Mouse (Mus musculus) kidney, embryonic 15.5 days (tissue): Measurements from ENCODE around the gene Pacsin2. TPM values are rescaled to one million over a fixed set of nuclear protein-coding genes. Genes with fewer than 3 reads are reported as not detected.
A peak's percentile ranks its signal among the peaks of the same experiment; 100 is the strongest.

Source experiments
- ATAC-seq: fragments of 200-750 bp; cut with Nextera tagmentation; replicated peaks from 2 replicates; pipeline ENCODE4 v1.8.0; 2017; ENCODE audit warnings: moderate TSS enrichment; ENCODE audit not compliant: low FRiP score
- H3K27ac ChIP-seq: fragments of 300-500 bp; sonication (generic); 2 replicates; pipeline ENCODE4 v1.5.1; 2015; ENCODE audit warnings: mild to moderate bottlenecking, inconsistent platforms
- H3K27me3 ChIP-seq: fragments of 300-500 bp; sonication (generic); 2 replicates; pipeline ENCODE4 v1.6.1; 2015; ENCODE audit warnings: inconsistent platforms
- H3K36me3 ChIP-seq: fragments of 300-500 bp; sonication (generic); 2 replicates; pipeline ENCODE4 v1.6.1; 2015; ENCODE audit warnings: inconsistent platforms
- H3K4me1 ChIP-seq: fragments of 300-500 bp; sonication (generic); 2 replicates; pipeline ENCODE4 v1.6.1; 2015; ENCODE audit warnings: inconsistent platforms
- H3K4me2 ChIP-seq: fragments of 300-500 bp; sonication (generic); 2 replicates; pipeline ENCODE4 v1.6.1; 2015; ENCODE audit warnings: moderate library complexity, mild to moderate bottlenecking, inconsistent platforms
- H3K4me3 ChIP-seq: fragments of 300-500 bp; sonication (generic); replicated peaks from 2 replicates; pipeline ENCODE4 v1.5.1; 2015; ENCODE audit warnings: mild to moderate bottlenecking, inconsistent platforms
- H3K9ac ChIP-seq: fragments of 300-500 bp; sonication (generic); 2 replicates; pipeline ENCODE4 v1.6.1; 2015; ENCODE audit warnings: mild to moderate bottlenecking, inconsistent platforms
- H3K9me3 ChIP-seq: fragments of 300-500 bp; sonication (generic); replicated peaks from 2 replicates; pipeline ENCODE4 v1.6.1; 2016; ENCODE audit warnings: inconsistent platforms
- WGBS: fragments of 180-500 bp; shearing (Covaris S2); methylation state at CpG from one replicate; pipeline ENCODE4 v1.1.7; 2015; ENCODE audit warnings: mixed read lengths; 5-methylcytosine and 5-hydroxymethylcytosine counted together
- polyA plus RNA-seq: library from polyadenylated mRNA; unstranded; fragments of >200 nt; fragmentation: Nextera tagmentation; extraction: Ambion mirVana; gene quantifications from 2 replicates; pipeline ENCODE4 v1.2.1, GENCODE M21; 2015

Gene Pacsin2
- polyA plus RNA-seq, 1 experiment from 2014 or later = 76.4 TPM

DNA sequence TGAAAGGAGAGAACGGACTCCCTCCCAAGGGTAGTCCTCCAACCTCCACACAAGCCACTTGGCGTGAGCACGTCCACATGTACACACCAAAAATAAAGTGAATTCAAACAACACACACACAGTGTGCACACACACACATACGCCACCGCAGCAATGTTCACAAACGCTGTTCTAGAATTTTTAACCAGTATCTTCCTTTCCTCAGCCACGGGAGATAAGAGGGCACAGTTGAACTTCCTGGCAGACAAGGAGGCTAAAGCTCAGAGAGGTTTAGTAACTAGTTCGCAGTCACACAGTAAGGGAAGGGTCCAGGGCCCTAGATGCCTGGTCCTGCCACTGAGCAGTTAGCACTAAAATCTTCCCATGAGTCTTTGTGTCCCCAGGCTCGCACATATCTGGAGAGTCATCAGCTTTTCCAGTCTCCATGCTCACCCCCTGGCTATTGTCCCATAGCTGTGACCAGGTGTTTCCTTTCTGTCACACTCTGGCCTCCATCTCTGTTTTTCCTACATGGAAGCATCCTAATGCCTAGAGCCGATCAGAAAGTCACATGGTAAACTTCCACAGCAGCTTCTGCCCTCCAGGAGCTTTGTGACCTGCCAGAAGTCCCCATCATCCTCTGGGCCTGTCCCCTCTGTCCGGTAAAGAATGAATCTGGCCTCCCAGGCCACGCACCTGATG, 12.3 kb upstream of the Pacsin2 start:
- 75% methylated on average over 12 of the region's 12 CpGs for WGBS
- H3K36me3 ChIP-seq = no peaks in the 10 kb centered on the region
- H3K27ac ChIP-seq = no peak overlapping the region
- 0 out of 2 replicates have a peak overlapping the region, but pooled peaks have one; percentile 14 for H3K9ac ChIP-seq
- H3K4me2 ChIP-seq = no peak overlapping the region
- H3K4me1 ChIP-seq = peaks cover 24% of the 10 kb centered on the region
- no peaks in the 10 kb centered on the region for H3K9me3 ChIP-seq
- no peaks in the 10 kb centered on the region for H3K27me3 ChIP-seq
- ATAC-seq = no peak
- H3K4me3 ChIP-seq = no peak overlapping the region

DNA sequence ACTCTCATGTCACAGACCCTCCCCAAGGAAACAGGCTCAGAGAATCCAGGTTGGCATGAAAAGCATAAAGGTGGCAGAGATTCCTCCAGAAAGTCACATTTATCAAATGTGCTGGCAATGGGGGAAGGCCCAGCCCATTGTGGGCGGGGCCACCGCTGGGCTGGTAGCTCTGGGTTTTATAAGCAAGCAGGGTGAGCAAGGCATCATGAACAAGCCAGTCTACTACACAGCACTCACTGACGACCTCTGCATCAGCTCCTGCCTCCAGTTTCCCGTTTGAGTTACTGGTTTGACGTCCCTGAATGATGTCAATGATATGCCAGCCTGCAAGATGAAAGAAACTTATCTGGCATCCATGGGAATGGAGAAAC, 10.0 kb upstream of the Pacsin2 start:
- no peak for ATAC-seq
- peak overlapping the region; percentile 38 for H3K27ac ChIP-seq
- peaks cover 32% of the 10 kb centered on the region for H3K4me1 ChIP-seq
- no peak overlapping the region for H3K4me3 ChIP-seq
- H3K36me3 ChIP-seq = no peaks in the 10 kb centered on the region
- no peak overlapping the region for H3K9ac ChIP-seq
- H3K27me3 ChIP-seq = no peaks in the 10 kb centered on the region
- WGBS = 22% methylated on average over 5 of the region's 5 CpGs
- no peak overlapping the region for H3K4me2 ChIP-seq
- H3K9me3 ChIP-seq = no peaks in the 10 kb centered on the region

DNA sequence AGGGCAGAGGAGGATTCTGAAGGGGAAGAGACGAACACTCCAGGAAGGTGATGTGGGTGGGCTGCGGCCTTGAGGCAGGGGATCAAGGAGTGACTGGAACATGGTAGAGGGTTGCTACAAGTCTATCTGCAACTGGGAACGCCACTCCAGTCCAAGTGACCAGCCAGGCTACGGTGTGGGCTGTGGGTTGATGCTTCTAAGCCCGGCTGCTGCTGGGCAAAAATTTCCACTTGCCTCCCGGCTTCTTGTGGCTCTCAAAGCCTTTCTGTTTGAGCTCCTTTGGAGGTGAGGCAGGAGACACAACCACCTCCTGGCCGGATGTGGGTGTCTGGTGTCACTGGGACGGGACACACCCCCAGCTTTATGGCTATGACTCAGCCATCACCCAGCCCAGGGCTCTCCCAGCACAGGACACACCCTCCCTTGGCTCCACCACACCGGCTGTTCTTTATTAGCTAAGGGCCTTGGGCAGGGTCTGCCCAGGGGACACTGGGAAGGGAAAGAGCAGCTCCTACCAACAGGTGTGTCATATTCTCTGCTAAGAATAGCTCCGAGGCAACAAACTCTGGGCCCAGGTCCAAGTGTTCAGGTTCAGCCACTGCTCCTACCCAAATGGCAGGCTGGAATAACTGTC, 9.5 kb upstream of the Pacsin2 start:
- no peak overlapping the region for H3K4me3 ChIP-seq
- no peaks in the 10 kb centered on the region for H3K36me3 ChIP-seq
- 39% methylated on average over 10 of the region's 10 CpGs for whole genome bisulfite sequencing
- no peak overlapping the region for H3K4me2 ChIP-seq
- no peak overlapping the region for H3K9ac ChIP-seq
- H3K27me3 ChIP-seq = no peaks in the 10 kb centered on the region
- peak; percentile 79 for ATAC-seq
- no peaks in the 10 kb centered on the region for H3K9me3 ChIP-seq
- peaks cover 30% of the 10 kb centered on the region for H3K4me1 ChIP-seq
- peak overlapping the region; percentile 38 for H3K27ac ChIP-seq

DNA sequence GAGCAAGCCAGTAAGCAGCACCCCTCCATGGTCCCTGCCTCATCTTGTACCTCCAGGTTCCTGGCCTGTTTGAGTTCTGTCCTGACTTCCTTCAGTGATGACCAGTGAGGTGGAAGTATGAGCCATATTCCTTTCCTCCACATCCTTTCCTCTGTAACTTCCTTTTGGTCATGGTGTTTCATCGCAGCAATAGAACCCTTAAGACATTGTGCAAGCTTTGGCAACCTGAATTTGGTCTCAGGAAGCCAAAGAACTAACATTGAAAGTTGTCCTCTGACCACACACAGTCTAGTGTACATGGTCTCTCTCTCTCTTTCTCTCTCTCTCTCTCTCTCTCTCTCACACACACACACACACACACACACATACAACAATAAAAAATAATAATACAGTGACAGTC, 8.8 kb upstream of the Pacsin2 start:
- H3K27me3 ChIP-seq = no peaks in the 10 kb centered on the region
- no peak for ATAC-seq
- H3K9me3 ChIP-seq = no peaks in the 10 kb centered on the region
- H3K4me1 ChIP-seq = peaks cover 25% of the 10 kb centered on the region
- 93% methylated on average over 1 of the region's 1 CpGs for WGBS
- H3K27ac ChIP-seq = no peak overlapping the region
- H3K4me3 ChIP-seq = no peak overlapping the region
- no peak overlapping the region for H3K4me2 ChIP-seq
- no peaks in the 10 kb centered on the region for H3K36me3 ChIP-seq
- no peak overlapping the region for H3K9ac ChIP-seq

DNA sequence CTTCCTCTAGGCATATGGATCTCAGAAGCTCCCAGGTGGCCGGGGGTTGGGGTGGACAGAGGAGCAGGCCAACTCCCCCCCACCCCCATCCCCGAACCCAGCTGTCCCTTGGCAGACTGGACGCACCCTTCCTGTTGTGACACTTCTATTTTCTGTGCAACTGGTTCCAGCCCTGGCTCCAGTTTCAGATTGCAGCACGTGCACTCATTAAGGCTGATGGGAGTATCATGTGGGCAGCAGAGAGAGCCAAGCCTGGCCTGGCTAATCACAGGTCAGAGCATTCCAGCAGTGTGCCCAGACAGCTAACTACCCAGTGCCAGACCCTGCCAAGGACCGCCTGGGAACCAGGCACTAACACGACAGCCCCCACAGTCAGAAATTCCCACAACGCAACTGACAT, 7.1 kb upstream of the Pacsin2 start:
- Histone ChIP-seq H3K9ac (no peak overlapping the region), H3K9me3 (no peaks in the 10 kb centered on the region), H3K4me3 (no peak overlapping the region), H3K27me3 (no peaks in the 10 kb centered on the region), H3K4me2 (no peak overlapping the region), H3K36me3 (no peaks in the 10 kb centered on the region), H3K4me1 (peaks cover 33% of the 10 kb centered on the region), H3K27ac (peak overlapping the region; percentile 7; the same call in 1 of the 2 replicates)
- WGBS = 42% methylated on average over 7 of the region's 7 CpGs
- 0 out of 2 replicates have a peak, but pooled peaks have one; percentile 32 for ATAC-seq

DNA sequence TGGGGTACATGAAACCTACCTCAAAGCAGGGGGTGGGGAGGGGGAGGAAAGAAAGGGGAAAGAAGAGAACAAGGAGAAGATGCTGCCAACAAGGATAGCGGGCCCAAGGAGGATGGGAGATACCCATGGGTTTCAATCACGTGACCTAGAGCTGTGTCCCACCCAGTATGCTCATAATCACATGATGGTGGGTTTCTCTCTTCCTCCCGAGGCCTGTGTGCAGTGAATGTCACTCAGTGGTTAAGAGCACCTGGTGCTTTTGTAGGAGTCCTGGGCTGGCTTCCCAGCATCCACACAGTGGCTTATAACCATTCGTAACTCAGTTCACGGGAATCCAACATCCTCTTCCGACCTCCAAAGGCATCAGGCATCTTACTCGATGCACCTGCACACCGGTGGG, 6.0 kb upstream of the Pacsin2 start:
- Histone ChIP-seq H3K27ac (no peak overlapping the region), H3K4me2 (no peak overlapping the region), H3K9ac (no peak overlapping the region), H3K27me3 (no peaks in the 10 kb centered on the region), H3K4me1 (peaks cover 42% of the 10 kb centered on the region), H3K36me3 (no peaks in the 10 kb centered on the region), H3K4me3 (no peak overlapping the region), H3K9me3 (no peaks in the 10 kb centered on the region)
- ATAC-seq = no peak
- WGBS = 84% methylated on average over 8 of the region's 8 CpGs

DNA sequence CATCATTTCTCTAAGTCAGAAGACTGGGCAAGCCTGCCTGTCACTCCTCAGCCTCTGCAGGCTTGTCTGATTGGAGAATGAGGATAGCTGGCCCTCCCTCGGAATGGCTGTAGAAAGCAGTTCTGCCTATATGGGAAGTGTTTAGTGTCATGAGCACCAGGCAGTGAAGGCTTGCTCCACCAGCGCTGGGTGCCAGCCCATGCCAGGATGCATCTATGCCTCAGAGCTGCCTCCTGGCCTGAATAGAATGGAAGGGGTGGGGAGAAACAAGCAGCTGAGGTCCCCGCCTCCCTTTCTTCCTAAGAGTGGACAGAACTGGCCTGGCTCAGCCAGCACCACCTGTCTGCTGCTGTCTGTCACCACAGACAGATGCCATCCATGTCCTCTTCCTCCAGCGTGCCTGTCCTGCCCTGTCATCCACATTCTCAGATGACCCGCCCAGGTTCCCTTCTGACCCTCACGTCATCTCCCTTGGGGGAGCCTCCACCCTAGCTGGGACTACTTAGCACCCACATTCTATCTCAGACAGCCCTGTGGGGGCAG, 4.9 kb upstream of the Pacsin2 start:
- Histone ChIP-seq H3K9ac (no peak overlapping the region), H3K27ac (no peak overlapping the region), H3K4me2 (no peak overlapping the region), H3K27me3 (no peaks in the 10 kb centered on the region), H3K9me3 (no peaks in the 10 kb centered on the region), H3K4me3 (no peak overlapping the region), H3K4me1 (peaks cover 43% of the 10 kb centered on the region), H3K36me3 (no peaks in the 10 kb centered on the region)
- ATAC-seq = no peak
- 71% methylated on average over 6 of the region's 6 CpGs for WGBS

DNA sequence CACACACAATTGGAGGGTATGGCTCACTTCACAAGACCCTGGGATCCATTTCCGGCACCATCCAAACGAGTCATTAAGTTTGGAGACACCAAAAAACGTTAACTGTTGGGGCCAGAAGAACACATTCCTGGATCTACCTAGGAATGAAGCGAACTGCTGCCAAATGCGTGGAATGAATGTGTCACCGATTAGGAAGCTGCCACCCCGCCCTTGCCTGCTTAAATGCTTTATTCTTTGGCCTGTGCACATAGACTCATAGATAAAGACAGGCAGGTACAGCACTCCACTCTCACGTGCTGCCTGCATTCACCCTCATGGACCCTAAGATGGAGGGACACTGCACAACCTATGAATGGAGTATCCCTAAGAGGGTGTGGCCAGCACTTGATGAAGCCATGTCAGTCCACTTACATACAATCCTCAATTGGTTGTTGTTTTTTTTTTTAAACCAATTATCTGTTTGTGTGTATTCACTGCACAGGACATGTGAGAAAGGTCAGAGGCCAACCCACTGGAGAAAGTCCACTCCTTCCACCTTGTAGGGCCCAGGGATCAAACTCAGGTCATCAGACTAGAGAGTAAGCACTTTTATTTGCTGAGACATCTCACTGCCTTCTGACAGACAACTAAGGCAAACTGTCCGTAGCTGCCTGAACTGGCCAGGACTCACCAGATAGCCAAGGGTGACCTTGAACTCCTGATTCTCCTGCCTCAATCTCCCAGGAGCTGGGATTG, 3.0 kb upstream of the Pacsin2 start:
- Histone ChIP-seq H3K4me1 (peaks cover 46% of the 10 kb centered on the region), H3K27me3 (no peaks in the 10 kb centered on the region), H3K36me3 (no peaks in the 10 kb centered on the region), H3K4me3 (no peak overlapping the region), H3K27ac (no peak overlapping the region), H3K9me3 (no peaks in the 10 kb centered on the region), H3K9ac (no peak overlapping the region), H3K4me2 (no peak overlapping the region)
- ATAC-seq = no peak
- WGBS = 68% methylated on average over 9 of the region's 9 CpGs

DNA sequence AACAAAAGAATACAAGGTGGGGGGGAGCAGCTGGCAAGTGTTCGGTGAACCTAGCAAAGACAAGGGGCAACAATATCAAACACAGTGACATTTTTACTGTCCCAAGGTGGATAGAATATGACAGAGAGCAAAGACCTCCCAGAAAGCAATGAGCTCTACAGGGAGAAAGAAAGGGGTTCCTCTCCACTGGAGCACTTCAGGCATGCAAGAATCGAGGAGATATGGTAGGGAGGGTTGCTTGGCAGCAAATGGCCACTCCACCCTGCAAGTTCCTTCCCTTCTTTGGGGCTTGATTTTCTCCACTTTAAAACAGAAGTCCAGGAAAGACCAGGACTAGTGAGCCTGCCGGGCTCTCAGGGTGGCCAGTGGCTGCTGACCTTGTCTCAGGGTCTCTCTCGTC, 1.9 kb upstream of the Pacsin2 start:
- H3K36me3 ChIP-seq = no peaks in the 10 kb centered on the region
- H3K27ac ChIP-seq = 0 out of 2 replicates have a peak overlapping the region, but pooled peaks have one; percentile 18
- H3K27me3 ChIP-seq = no peaks in the 10 kb centered on the region
- no peak overlapping the region for H3K4me3 ChIP-seq
- peaks cover 41% of the 10 kb centered on the region for H3K4me1 ChIP-seq
- H3K9me3 ChIP-seq = no peaks in the 10 kb centered on the region
- WGBS = 34% methylated on average over 4 of the region's 4 CpGs
- H3K9ac ChIP-seq = no peak overlapping the region
- ATAC-seq = no peak
- H3K4me2 ChIP-seq = no peak overlapping the region

DNA sequence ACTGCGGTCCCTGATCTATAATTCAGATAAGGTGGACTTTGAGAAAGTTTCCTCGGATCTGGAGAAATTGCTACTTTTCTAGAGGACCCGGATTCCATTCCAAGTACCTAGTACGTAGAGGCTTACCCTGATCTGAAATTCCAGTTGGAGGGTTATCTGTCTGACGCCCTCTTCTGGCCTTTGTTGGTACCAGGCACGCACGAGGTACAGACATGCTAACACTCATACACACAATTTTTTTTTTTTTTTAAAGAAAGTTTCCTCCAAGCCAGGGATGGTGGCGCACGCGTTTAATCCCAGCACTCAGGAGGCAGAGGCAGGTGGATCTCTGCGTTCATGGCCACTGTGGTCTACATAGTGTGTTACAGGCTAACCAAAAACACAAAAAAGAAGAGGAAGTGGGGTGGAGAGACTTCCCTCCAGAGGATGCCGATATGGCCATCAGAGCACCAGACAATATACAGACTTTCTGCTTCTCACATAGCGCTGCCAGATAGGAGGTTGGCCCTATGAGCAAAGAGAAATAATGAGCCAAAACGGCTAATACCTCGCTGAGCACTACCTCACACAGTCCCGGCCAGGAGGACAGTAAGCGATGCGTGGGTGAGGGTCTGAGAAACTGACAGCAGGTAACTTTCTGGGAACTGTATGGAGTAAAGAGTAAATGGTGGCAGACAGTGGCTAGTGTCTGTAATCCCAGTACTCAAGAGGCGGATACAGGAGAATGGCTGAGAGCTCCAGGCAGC, 672 bp upstream of the Pacsin2 start:
- 78% methylated on average over 19 of the region's 19 CpGs for WGBS
- Histone ChIP-seq H3K4me3 (peak overlapping the region; percentile 85), H3K4me2 (peak overlapping the region; percentile 82), H3K36me3 (no peaks in the 10 kb centered on the region), H3K9me3 (no peaks in the 10 kb centered on the region), H3K27me3 (no peaks in the 10 kb centered on the region), H3K27ac (peak overlapping the region; percentile 72), H3K9ac (no peak overlapping the region), H3K4me1 (peaks cover 38% of the 10 kb centered on the region)
- no peak for ATAC-seq

DNA sequence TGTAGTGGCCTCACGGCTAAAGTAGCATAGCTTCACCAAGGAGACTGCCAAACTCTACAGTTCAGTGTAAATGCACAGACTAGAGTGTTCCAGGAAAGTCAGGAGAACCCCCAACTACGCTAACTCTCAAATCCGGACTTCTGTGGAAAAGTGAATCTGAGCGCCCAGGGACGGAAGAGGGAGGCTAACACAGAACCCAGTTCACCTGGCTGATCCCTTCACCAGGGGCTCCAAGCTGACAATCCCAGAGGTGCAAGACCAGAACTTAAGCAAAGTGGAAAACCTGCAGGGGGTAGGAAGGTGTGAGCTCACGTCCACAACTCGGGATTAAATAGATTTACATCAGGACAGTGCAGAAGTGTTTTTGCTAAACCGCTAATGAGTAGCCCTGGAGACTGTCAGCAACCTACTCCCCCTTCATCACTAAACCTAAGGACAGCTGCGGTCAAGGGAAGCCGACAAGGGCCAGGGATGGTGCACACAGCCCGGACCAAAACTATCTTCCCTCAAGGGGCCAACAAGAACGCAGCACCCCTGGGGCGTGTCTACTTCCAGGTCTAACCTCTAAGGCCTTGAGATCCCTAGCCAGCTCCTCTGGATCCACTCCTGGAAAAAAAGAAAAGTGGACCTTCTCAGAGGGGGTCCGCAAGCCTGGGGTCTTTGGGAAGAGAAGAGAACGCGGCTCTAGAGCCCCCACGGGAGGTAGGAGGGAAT, 880 bp downstream of the Pacsin2 start:
- H3K4me3 ChIP-seq = peak overlapping the region; percentile 85
- 6% methylated on average over 17 of the region's 17 CpGs for WGBS
- no peak for ATAC-seq
- peak overlapping the region; percentile 84 for H3K27ac ChIP-seq
- H3K4me2 ChIP-seq = peak overlapping the region; percentile 82
- H3K9ac ChIP-seq = peak overlapping the region; percentile 79
- no peaks in the 10 kb centered on the region for H3K27me3 ChIP-seq
- no peaks in the 10 kb centered on the region for H3K36me3 ChIP-seq
- H3K9me3 ChIP-seq = no peaks in the 10 kb centered on the region
- peaks cover 38% of the 10 kb centered on the region for H3K4me1 ChIP-seq
